Mouse (Mus musculus): Measurements from ENCODE around the gene AU022252.

Gene AU022252

DNA sequence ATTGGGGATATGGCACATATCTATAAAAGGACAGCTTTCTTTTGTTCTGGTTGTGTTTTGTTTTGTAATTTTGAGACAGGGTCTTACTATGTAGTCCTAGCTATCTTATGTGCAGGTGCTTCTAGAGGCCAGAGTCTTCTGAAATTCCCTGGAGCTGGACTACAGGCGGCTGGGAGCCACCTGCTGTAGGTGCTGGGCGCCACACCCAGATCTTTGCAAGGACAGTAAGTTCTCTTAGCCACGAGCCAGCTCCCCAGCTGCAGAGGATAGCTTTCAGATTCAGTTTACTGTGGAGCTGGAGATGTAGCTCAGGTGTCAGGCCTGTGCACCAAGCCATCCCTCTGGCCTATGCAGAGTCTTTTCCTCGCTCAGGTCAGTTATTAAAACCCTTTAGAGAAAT is 65.4 kb downstream of the AU022252 start:
- in situ Hi-C loops (cut with MboI; ENCODE audit: low pct_unique_long_range_greater_than_20kb in 1 of 2, low sequenced_read_pairs in 2 of 2, unreplicated experiment in 1 of 2) = loop anchor here (5.0 to 25.0 kb wide), 4 partner anchors 160 to 555 kb away; partner anchors contain the start of genes Cfap57 (in 1 of the 2), Ebna1bp2 (in 1 of the 2) and Olfr1339 (in 1 of the 2)

DNA sequence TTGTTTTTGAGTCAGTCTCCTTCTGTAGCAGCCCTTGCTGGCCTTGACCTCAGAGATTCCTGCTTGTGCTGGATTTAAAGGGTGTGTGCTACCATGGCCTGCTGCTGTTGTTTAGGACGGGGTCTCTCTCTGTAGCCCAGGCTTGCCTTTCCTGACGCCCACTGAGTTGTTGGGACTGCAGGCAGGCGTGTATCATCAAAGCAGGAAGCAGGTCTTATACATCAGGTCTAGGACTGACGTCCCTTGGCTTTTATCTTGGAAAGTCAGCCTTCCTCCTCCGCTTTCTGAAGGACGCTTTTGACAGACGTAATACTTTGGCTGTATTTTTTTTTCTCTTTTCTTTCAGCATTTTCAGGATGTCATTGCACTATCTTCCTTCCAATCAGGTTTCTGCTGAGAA is 66.6 kb downstream of the AU022252 start:
- in situ Hi-C loops (cut with MboI; ENCODE audit: low pct_unique_long_range_greater_than_20kb in 1 of 2, low sequenced_read_pairs in 2 of 2, unreplicated experiment in 1 of 2) = loop anchor here (5.0 to 25.0 kb wide), 4 partner anchors 159 to 554 kb away; partner anchors contain the start of genes Cfap57 (in 1 of the 2), Ebna1bp2 (in 1 of the 2) and Olfr1339 (in 1 of the 2)

DNA sequence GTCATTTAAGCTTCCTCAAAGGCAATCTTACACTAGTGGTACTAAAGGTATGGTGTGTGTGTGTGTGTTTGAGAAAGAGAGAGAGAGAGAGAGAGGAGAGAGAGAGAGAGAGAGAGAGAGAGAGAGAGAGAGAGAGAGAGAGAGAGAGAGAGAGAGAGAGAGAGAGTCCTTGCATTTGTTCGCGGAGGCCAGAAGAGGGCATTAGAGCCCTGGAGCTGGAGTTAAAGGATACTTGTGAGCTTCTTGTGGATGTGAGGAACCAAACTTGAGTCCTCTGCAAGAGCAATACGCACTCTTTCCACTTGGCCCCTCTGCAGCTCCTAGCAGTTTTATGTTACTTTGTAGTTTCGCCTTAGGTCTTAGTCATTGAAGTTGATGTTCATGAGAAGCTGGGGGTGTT is 69.5 kb downstream of the AU022252 start:
- in situ Hi-C loops (cut with MboI; ENCODE audit: low pct_unique_long_range_greater_than_20kb in 1 of 2, low sequenced_read_pairs in 2 of 2, unreplicated experiment in 1 of 2) = loop anchor here (25.0 kb wide), 3 partner anchors 426 to 551 kb away; partner anchors contain the start of genes Cfap57 (in 1 of the 2), Ebna1bp2 (in 1 of the 2) and Olfr1339 (in 1 of the 2)

- in situ Hi-C loops (cut with MboI; ENCODE audit: low pct_unique_long_range_greater_than_20kb in 1 of 2, low sequenced_read_pairs in 2 of 2, unreplicated experiment in 1 of 2) = loop anchor here (25.0 kb wide), 3 partner anchors 424 to 549 kb away; partner anchors contain the start of genes Cfap57 (in 1 of the 2), Ebna1bp2 (in 1 of the 2) and Olfr1339 (in 1 of the 2)
Measured at GRCm38 (mm10) chr4:119161358-119161757, 71.2 kb downstream of the AU022252 start.

DNA sequence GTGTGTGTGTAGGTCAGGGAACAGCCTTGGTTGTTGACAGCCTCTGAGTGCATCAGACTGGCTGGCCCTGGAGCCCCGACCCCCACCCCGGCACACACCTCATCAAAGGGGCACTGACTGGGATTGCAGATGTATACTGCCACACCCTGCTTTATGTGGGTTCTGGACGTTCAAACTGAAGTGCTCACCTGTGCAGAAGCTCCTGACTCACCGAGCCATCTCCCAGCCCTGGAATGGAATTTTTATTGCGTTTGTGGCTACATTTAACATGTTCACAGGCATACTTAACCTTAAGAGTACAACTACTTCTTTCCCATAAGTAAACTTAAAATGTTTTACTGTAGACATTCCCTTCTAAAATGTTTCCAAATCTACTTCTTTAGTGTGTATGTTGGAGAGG is 74.6 kb downstream of the AU022252 start:
- in situ Hi-C loops (cut with MboI; ENCODE audit: low pct_unique_long_range_greater_than_20kb in 1 of 2, low sequenced_read_pairs in 2 of 2, unreplicated experiment in 1 of 2) = loop anchor here (25.0 kb wide), 3 partner anchors 421 to 546 kb away; partner anchors contain the start of genes Cfap57 (in 1 of the 2), Ebna1bp2 (in 1 of the 2) and Olfr1339 (in 1 of the 2)

DNA sequence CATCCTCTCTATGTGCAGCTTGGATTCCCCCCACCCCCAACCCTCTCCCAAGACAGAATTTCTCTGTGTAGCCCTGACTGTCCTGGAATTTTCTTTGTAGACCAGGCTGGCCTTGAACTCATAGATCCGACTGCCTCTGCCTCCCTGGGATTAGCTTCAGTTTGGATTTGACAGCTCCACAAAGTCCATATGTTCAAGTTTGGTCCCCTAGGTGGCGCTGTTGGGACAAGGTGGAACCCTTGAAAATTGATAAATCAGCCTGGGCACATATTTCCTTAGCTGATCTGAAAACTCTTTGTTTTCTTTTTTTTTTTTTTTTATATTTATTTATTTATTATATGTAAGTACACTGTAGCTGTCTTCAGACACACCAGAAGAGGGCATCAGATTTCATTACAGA is 75.3 kb downstream of the AU022252 start:
- in situ Hi-C loops (cut with MboI; ENCODE audit: low pct_unique_long_range_greater_than_20kb in 1 of 2, low sequenced_read_pairs in 2 of 2, unreplicated experiment in 1 of 2) = loop anchor here (25.0 kb wide), 3 partner anchors 420 to 545 kb away; partner anchors contain the start of genes Cfap57 (in 1 of the 2), Ebna1bp2 (in 1 of the 2) and Olfr1339 (in 1 of the 2)

Measured in mouse embryonic stem cell (cell line).